Mouse (Mus musculus) heart, embryonic 13.5 days (tissue): Measurements from ENCODE around the gene Cpsf3. TPM values are rescaled to one million over a fixed set of nuclear protein-coding genes. Genes with fewer than 3 reads are reported as not detected.
A peak's percentile ranks its signal among the peaks of the same experiment; 100 is the strongest.

Experiments
- ATAC-seq: fragments of 200-750 bp; cut with Nextera tagmentation; 2 replicates; pipeline ENCODE4 v1.8.0; 2017; ENCODE audit warnings: moderate TSS enrichment; ENCODE audit not compliant: insufficient number of reproducible peaks, low FRiP score, low TSS enrichment; ENCODE audit errors: extremely low read depth
- H3K27ac ChIP-seq: fragments of 300-500 bp; sonication (generic); replicated peaks from 2 replicates; pipeline ENCODE4 v1.5.1; 2015; ENCODE audit warnings: moderate library complexity, mild to moderate bottlenecking, inconsistent platforms
- H3K27me3 ChIP-seq: fragments of 300-500 bp; sonication (generic); replicated peaks from 2 replicates; pipeline ENCODE4 v1.6.1; 2015; ENCODE audit warnings: mild to moderate bottlenecking, inconsistent platforms
- H3K36me3 ChIP-seq: fragments of 300-500 bp; sonication (generic); 2 replicates; pipeline ENCODE4 v1.6.1; 2015; ENCODE audit warnings: mild to moderate bottlenecking, inconsistent platforms
- H3K4me1 ChIP-seq: fragments of 300-500 bp; sonication (generic); 2 replicates; pipeline ENCODE4 v1.6.1; 2015; ENCODE audit warnings: inconsistent platforms
- H3K4me2 ChIP-seq: fragments of 300-500 bp; sonication (generic); 2 replicates; pipeline ENCODE4 v1.6.1; 2015; ENCODE audit warnings: inconsistent platforms, mild to moderate bottlenecking, moderate library complexity
- H3K4me3 ChIP-seq: fragments of 300-500 bp; sonication (generic); 2 replicates; pipeline ENCODE4 v1.5.1; 2015; ENCODE audit warnings: moderate library complexity, mild to moderate bottlenecking, inconsistent platforms
- H3K9ac ChIP-seq: fragments of 300-500 bp; sonication (generic); 2 replicates; pipeline ENCODE4 v1.6.1; 2015; ENCODE audit warnings: inconsistent platforms, mild to moderate bottlenecking, moderate library complexity
- H3K9me3 ChIP-seq: fragments of 300-500 bp; sonication (generic); 2 replicates; pipeline ENCODE4 v1.6.1; 2016; ENCODE audit warnings: inconsistent platforms
- WGBS: fragments of 180-500 bp; shearing (Covaris S2); methylation state at CpG from one replicate; pipeline ENCODE4 v1.1.7; 2015; ENCODE audit warnings: mixed read lengths; 5-methylcytosine and 5-hydroxymethylcytosine counted together
- polyA plus RNA-seq: library from polyadenylated mRNA; unstranded; fragments of >200 nt; fragmentation: Nextera tagmentation; extraction: Ambion mirVana; gene quantifications from 2 replicates; pipeline ENCODE4 v1.2.1, GENCODE M21; 2015

Gene Cpsf3
- polyA plus RNA-seq, 1 experiment from 2014 or later: 64.6 TPM

GRCm38 (mm10) chr12:21298856-21299255 lies 13.7 kb downstream of the Cpsf3 start:
- Histone ChIP-seq H3K4me1 (no peaks in the 10 kb centered on the region), H3K27me3 (no peaks in the 10 kb centered on the region), H3K4me2 (no peak overlapping the region), H3K9ac (no peak overlapping the region), H3K4me3 (no peak overlapping the region), H3K36me3 (peaks cover 95% of the 10 kb centered on the region), H3K9me3 (no peaks in the 10 kb centered on the region), H3K27ac (no peak overlapping the region)
- 86% methylated on average over 11 of the region's 11 CpGs for WGBS
- ATAC-seq: no peak

GRCm38 (mm10) chr12:21301324-21301723 lies 16.1 kb downstream of the Cpsf3 start:
- Histone ChIP-seq H3K4me2 (no peak overlapping the region), H3K27ac (no peak overlapping the region), H3K9me3 (no peaks in the 10 kb centered on the region), H3K36me3 (peaks cover 94% of the 10 kb centered on the region), H3K4me1 (no peaks in the 10 kb centered on the region), H3K9ac (no peak overlapping the region), H3K27me3 (no peaks in the 10 kb centered on the region), H3K4me3 (no peak overlapping the region)
- WGBS: 65% methylated on average over 7 of the region's 7 CpGs
- no peak for ATAC-seq

- WGBS: 85% methylated on average over 8 of the region's 8 CpGs
- Histone ChIP-seq H3K27me3 (no peaks in the 10 kb centered on the region), H3K27ac (0 out of 2 replicates have a peak overlapping the region, but pooled peaks have one; percentile 28), H3K4me1 (no peaks in the 10 kb centered on the region), H3K4me2 (no peak overlapping the region), H3K9ac (no peak overlapping the region), H3K9me3 (no peaks in the 10 kb centered on the region), H3K36me3 (peaks cover 94% of the 10 kb centered on the region), H3K4me3 (no peak overlapping the region)
- ATAC-seq: no peak
Observed at GRCm38 (mm10) chr12:21301932-21302331, 16.7 kb downstream of the Cpsf3 start.

- Histone ChIP-seq H3K27me3 (no peaks in the 10 kb centered on the region), H3K9me3 (no peaks in the 10 kb centered on the region), H3K4me2 (no peak overlapping the region), H3K4me1 (no peaks in the 10 kb centered on the region), H3K36me3 (peaks cover 94% of the 10 kb centered on the region), H3K27ac (0 out of 2 replicates have a peak overlapping the region, but pooled peaks have one; percentile 28), H3K4me3 (no peak overlapping the region), H3K9ac (no peak overlapping the region)
- ATAC-seq: no peak
- 71% methylated on average over 5 of the region's 5 CpGs for WGBS
Observed at GRCm38 (mm10) chr12:21302361-21302783, 17.2 kb downstream of the Cpsf3 start.

GRCm38 (mm10) chr12:21305741-21306140 lies 20.6 kb downstream of the Cpsf3 start:
- 86% methylated on average over 4 of the region's 4 CpGs for WGBS
- H3K9ac ChIP-seq: no peak overlapping the region
- peaks cover 96% of the 10 kb centered on the region for H3K36me3 ChIP-seq
- no peaks in the 10 kb centered on the region for H3K27me3 ChIP-seq
- H3K4me1 ChIP-seq: no peaks in the 10 kb centered on the region
- H3K27ac ChIP-seq: no peak overlapping the region
- H3K4me2 ChIP-seq: no peak overlapping the region
- no peaks in the 10 kb centered on the region for H3K9me3 ChIP-seq
- H3K4me3 ChIP-seq: no peak overlapping the region
- ATAC-seq: no peak

- H3K4me3 ChIP-seq: no peak overlapping the region
- H3K9me3 ChIP-seq: no peaks in the 10 kb centered on the region
- no peak overlapping the region for H3K27ac ChIP-seq
- H3K27me3 ChIP-seq: no peaks in the 10 kb centered on the region
- 84% methylated on average over 4 of the region's 4 CpGs for WGBS
- H3K36me3 ChIP-seq: peaks cover 97% of the 10 kb centered on the region
- no peaks in the 10 kb centered on the region for H3K4me1 ChIP-seq
- ATAC-seq: no peak
- H3K4me2 ChIP-seq: no peak overlapping the region
- no peak overlapping the region for H3K9ac ChIP-seq
Observed at GRCm38 (mm10) chr12:21306721-21307120, 21.5 kb downstream of the Cpsf3 start.

- no peak for ATAC-seq
- 84% methylated on average over 5 of the region's 5 CpGs for WGBS
- Histone ChIP-seq H3K9ac (no peak overlapping the region), H3K27me3 (no peaks in the 10 kb centered on the region), H3K36me3 (peaks cover 85% of the 10 kb centered on the region), H3K4me3 (no peak overlapping the region), H3K4me2 (no peak overlapping the region), H3K9me3 (no peaks in the 10 kb centered on the region), H3K4me1 (peaks cover 10% of the 10 kb centered on the region), H3K27ac (no peak overlapping the region)
Observed at GRCm38 (mm10) chr12:21312201-21312600, 27.0 kb downstream of the Cpsf3 start.

- H3K36me3 ChIP-seq: peaks cover 69% of the 10 kb centered on the region
- peak within 1 kb of the TSS; percentile 89 for H3K9ac ChIP-seq
Observed at GRCm38 (mm10) chr12:21315923-21316868, 31.0 kb downstream of the Cpsf3 start, which contains the start of gene Iah1. TSS of gene Iah1 (plus strand) at chr12:21316389.

GRCm38 (mm10) chr12:21316869-21317265 lies 31.7 kb downstream of the Cpsf3 start:
- H3K4me3 ChIP-seq: peak overlapping the region; percentile 73
- H3K36me3 ChIP-seq: peaks cover 67% of the 10 kb centered on the region
- peak overlapping the region; percentile 65; the same call in 1 of the 2 replicates for H3K27ac ChIP-seq
- H3K4me2 ChIP-seq: peak overlapping the region; percentile 80
- no peaks in the 10 kb centered on the region for H3K9me3 ChIP-seq
- WGBS: 25% methylated on average over 7 of the region's 7 CpGs
- peak overlapping the region; percentile 89 for H3K9ac ChIP-seq
- peaks cover 15% of the 10 kb centered on the region for H3K4me1 ChIP-seq
- ATAC-seq: no peak
- no peaks in the 10 kb centered on the region for H3K27me3 ChIP-seq

More at GRCm38 (mm10) chr12:21315923-21316868, 31.0 kb downstream of the Cpsf3 start, which contains the start of gene Iah1:
- 2% methylated on average over 59 of the region's 59 CpGs for WGBS
- H3K4me1 ChIP-seq: peaks cover 15% of the 10 kb centered on the region
- no peaks in the 10 kb centered on the region for H3K9me3 ChIP-seq
- H3K27ac ChIP-seq: peak within 1 kb of the TSS; percentile 65
- H3K27me3 ChIP-seq: no peaks in the 10 kb centered on the region
- H3K4me2 ChIP-seq: peak within 1 kb of the TSS; percentile 80
- H3K4me3 ChIP-seq: peak within 1 kb of the TSS; percentile 73
- ATAC-seq: peak; percentile 86

GRCm38 (mm10) chr12:21318143-21318895 lies 33.1 kb downstream of the Cpsf3 start:
- Histone ChIP-seq H3K36me3 (peaks cover 67% of the 10 kb centered on the region), H3K4me2 (no peak overlapping the region), H3K27ac (no peak overlapping the region), H3K27me3 (no peaks in the 10 kb centered on the region), H3K9me3 (no peaks in the 10 kb centered on the region), H3K4me3 (no peak overlapping the region), H3K9ac (no peak overlapping the region), H3K4me1 (peaks cover 20% of the 10 kb centered on the region)
- ATAC-seq: no peak
- WGBS: 77% methylated on average over 12 of the region's 12 CpGs

GRCm38 (mm10) chr12:21320317-21320716 lies 35.1 kb downstream of the Cpsf3 start:
- H3K4me1 ChIP-seq: peaks cover 20% of the 10 kb centered on the region
- no peak for ATAC-seq
- H3K4me2 ChIP-seq: no peak overlapping the region
- WGBS: 79% methylated on average over 4 of the region's 4 CpGs
- H3K27me3 ChIP-seq: no peaks in the 10 kb centered on the region
- H3K9me3 ChIP-seq: no peaks in the 10 kb centered on the region
- H3K4me3 ChIP-seq: no peak overlapping the region
- H3K36me3 ChIP-seq: peaks cover 65% of the 10 kb centered on the region
- H3K9ac ChIP-seq: no peak overlapping the region
- H3K27ac ChIP-seq: no peak overlapping the region
